Mouse (Mus musculus) CH12.LX (cell line): Measurements from ENCODE around the gene Olfr122. TPM values are rescaled to one million over a fixed set of nuclear protein-coding genes. Genes with fewer than 3 reads are reported as not detected.

ENCODE experiments used
- DNase-seq: peaks from one replicate; pipeline ENCODE4 v3.0.0-alpha.2; 2013; ENCODE audit errors: extremely low read depth
- H3K27ac ChIP-seq: 2 replicates; pipeline ENCODE4 v1.5.1; 2012; ENCODE audit warnings: low read depth, mild to moderate bottlenecking, control low read depth, moderate library complexity; ENCODE audit not compliant: insufficient read depth
- H3K27me3 ChIP-seq: replicated peaks from 2 replicates; pipeline ENCODE3; 2012; ENCODE audit warnings: inconsistent platforms
- H3K36me3 ChIP-seq, 2 experiments: replicated peaks in 1 of 2; 2 replicates each; pipeline versions ENCODE3 to v1.6.1; 2012; ENCODE audit warnings: inconsistent platforms in 1 of 2, low read length in 1 of 2, mild to moderate bottlenecking in 1 of 2, mixed read lengths in 1 of 2, moderate library complexity in 1 of 2; ENCODE audit not compliant: control insufficient read depth in 1 of 2, insufficient read depth in 1 of 2
- H3K4me1 ChIP-seq, 2 experiments: 2 replicates each; pipeline ENCODE4 v1.6.1; 2012; ENCODE audit warnings: inconsistent platforms in 1 of 2, moderate library complexity in 1 of 2; ENCODE audit not compliant: insufficient read depth in 2 of 2, control insufficient read depth in 1 of 2
- H3K4me2 ChIP-seq: 2 replicates; pipeline ENCODE4 v1.6.1; 2012; ENCODE audit warnings: low read depth, mild to moderate bottlenecking, control low read depth; ENCODE audit not compliant: poor library complexity, insufficient read depth, severe bottlenecking
- H3K4me3 ChIP-seq, 3 experiments: fragments of 150-350 bp in 1 of 3; sonication (generic) in 1 of 3; replicated peaks in 1 of 3; 2 replicates each; pipeline versions ENCODE3 to v1.5.1; 2011 to 2012; ENCODE audit warnings: low read depth in 2 of 3, low read length in 2 of 3, mild to moderate bottlenecking in 2 of 3, moderate library complexity in 2 of 3, control low read depth in 1 of 3, improper control_type of control experiment in 1 of 3, inconsistent platforms in 1 of 3, mixed read lengths in 1 of 3; ENCODE audit not compliant: poor library complexity in 1 of 3
- H3K79me2 ChIP-seq: replicated peaks from 2 replicates; pipeline ENCODE4 v1.6.1; 2012; ENCODE audit warnings: mild to moderate bottlenecking, moderate library complexity; ENCODE audit not compliant: control insufficient read depth, poor library complexity, insufficient read depth, severe bottlenecking; ENCODE audit errors: extremely low read depth
- H3K9ac ChIP-seq: 2 replicates; pipeline ENCODE4 v1.6.1; 2012; ENCODE audit warnings: low read depth, mild to moderate bottlenecking, control low read depth, moderate library complexity; ENCODE audit not compliant: insufficient read depth
- H3K9me3 ChIP-seq: replicated peaks from 2 replicates; pipeline ENCODE3; 2012; ENCODE audit warnings: low read length, inconsistent platforms, mixed read lengths
- CHD2 ChIP-seq: IDR thresholded peaks from 2 replicates; pipeline ENCODE4 v1.6.1; 2011; ENCODE audit warnings: low read length, improper control_type of control experiment
- ELF1 ChIP-seq: IDR thresholded peaks from 2 replicates; pipeline ENCODE4 v1.6.1; 2014; ENCODE audit warnings: low read depth, mild to moderate bottlenecking, inconsistent platforms, low read length, improper control_type of control experiment
- ETS1 ChIP-seq: conservative IDR thresholded peaks from 2 replicates; pipeline ENCODE4 v1.6.1; 2012; ENCODE audit warnings: low read depth, mild to moderate bottlenecking, inconsistent platforms, low read length, improper control_type of control experiment, moderate library complexity
- HCFC1 ChIP-seq: IDR thresholded peaks from 2 replicates; pipeline ENCODE4 v1.6.1; 2012; ENCODE audit warnings: low read depth, mild to moderate bottlenecking, inconsistent platforms, low read length, improper control_type of control experiment
- IRF4 ChIP-seq: IDR thresholded peaks from 2 replicates; pipeline ENCODE4 v1.6.1; 2014; ENCODE audit warnings: low read depth, mild to moderate bottlenecking, inconsistent platforms, low read length, improper control_type of control experiment
- JUN ChIP-seq: IDR thresholded peaks from 2 replicates; pipeline ENCODE4 v1.6.1; 2011; ENCODE audit warnings: low read depth, mild to moderate bottlenecking, low read length, improper control_type of control experiment, moderate library complexity; ENCODE audit not compliant: insufficient read depth
- JUND ChIP-seq: conservative IDR thresholded peaks from 2 replicates; pipeline ENCODE4 v1.6.1; 2011; ENCODE audit warnings: low read depth, low read length, improper control_type of control experiment
- KAT2A ChIP-seq: IDR thresholded peaks from 2 replicates; pipeline ENCODE4 v1.6.1; 2012; ENCODE audit warnings: low read length, improper control_type of control experiment, inconsistent platforms; ENCODE audit not compliant: insufficient replicate concordance
- MAX ChIP-seq: IDR thresholded peaks from 2 replicates; pipeline ENCODE4 v1.6.1; 2011; ENCODE audit warnings: low read length, improper control_type of control experiment
- MAZ ChIP-seq: IDR thresholded peaks from 2 replicates; pipeline ENCODE4 v1.6.1; 2012; ENCODE audit warnings: low read depth, mild to moderate bottlenecking, inconsistent platforms, low read length, improper control_type of control experiment, moderate library complexity
- MEF2A ChIP-seq: IDR thresholded peaks from 2 replicates; pipeline ENCODE4 v1.6.1; 2014; ENCODE audit warnings: low read depth, mild to moderate bottlenecking, inconsistent platforms, low read length, improper control_type of control experiment, borderline replicate concordance
- MYC ChIP-seq: IDR thresholded peaks from 2 replicates; pipeline ENCODE4 v1.6.1; 2011; ENCODE audit warnings: low read depth, mild to moderate bottlenecking, improper control_type of control experiment, low read length
- NELFE ChIP-seq: IDR thresholded peaks from 2 replicates; pipeline ENCODE4 v1.6.1; 2011; ENCODE audit warnings: low read depth, low read length, improper control_type of control experiment
- NRF1 ChIP-seq: IDR thresholded peaks from 2 replicates; pipeline ENCODE4 v1.6.1; 2014; ENCODE audit warnings: low read depth, mild to moderate bottlenecking, inconsistent platforms, low read length, improper control_type of control experiment, moderate library complexity
- PAX5 ChIP-seq: IDR thresholded peaks from 2 replicates; pipeline ENCODE4 v1.6.1; 2012; ENCODE audit warnings: low read length, inconsistent platforms, mixed read lengths
- RCOR1 ChIP-seq: conservative IDR thresholded peaks from 2 replicates; pipeline ENCODE4 v1.6.1; 2012; ENCODE audit warnings: low read depth, mild to moderate bottlenecking, inconsistent platforms, low read length, improper control_type of control experiment
- SIN3A ChIP-seq: IDR thresholded peaks from 2 replicates; pipeline ENCODE4 v1.6.1; 2012; ENCODE audit warnings: low read length, improper control_type of control experiment, inconsistent platforms
- TBP ChIP-seq: conservative IDR thresholded peaks from 2 replicates; pipeline ENCODE4 v1.6.1; 2011; ENCODE audit warnings: low read depth, low read length, improper control_type of control experiment
- UBTF ChIP-seq: IDR thresholded peaks from 2 replicates; pipeline ENCODE4 v1.6.1; 2012; ENCODE audit warnings: low read depth, mild to moderate bottlenecking, inconsistent platforms, low read length, improper control_type of control experiment, moderate library complexity
- USF1 ChIP-seq: IDR thresholded peaks from 2 replicates; pipeline ENCODE4 v1.6.1; 2014; ENCODE audit warnings: low read depth, mild to moderate bottlenecking, inconsistent platforms, low read length, improper control_type of control experiment
- ZKSCAN1 ChIP-seq: IDR thresholded peaks from 2 replicates; pipeline ENCODE4 v1.6.1; 2012; ENCODE audit warnings: low read depth, inconsistent platforms, low read length, improper control_type of control experiment, borderline replicate concordance
- ZMIZ1 ChIP-seq: IDR thresholded peaks from 2 replicates; pipeline ENCODE4 v1.6.1; 2012; ENCODE audit warnings: low read depth, mild to moderate bottlenecking, inconsistent platforms, low read length, improper control_type of control experiment
- dilution Hi-C: fragments of 300-500 bp; cut with MboI; formaldehyde crosslinking; loops from 2 replicates; pipeline ENCODE4 v1.14.3; 2020; ENCODE audit warnings: low sequenced_read_pairs; ENCODE audit not compliant: extremely low pct_unique_long_range_greater_than_20kb, extremely low pct_ligation_motif_present
- in situ Hi-C: fragments of 300-500 bp; cut with MboI; formaldehyde crosslinking; loops from 3 replicates; pipeline ENCODE4 v1.14.3; 2019; ENCODE audit warnings: low sequenced_read_pairs, low pct_ligation_motif_present, low pct_unique_long_range_greater_than_20kb, mixed read lengths
- polyA plus RNA-seq: library from polyadenylated mRNA; unstranded; fragments of >175 nt; gene quantifications from 2 replicates; pipeline ENCODE4 v1.2.1, GENCODE M21; 2012; ENCODE audit warnings: low read depth; ENCODE audit not compliant: insufficient read length
- total RNA-seq, 2 experiments: library from RNA; depleted of rRNA; stranded (reverse); fragments of 300-350 nt in 1 of 2; fragments of >200 nt in 1 of 2; gene quantifications; 2 replicates each; pipeline ENCODE4 v1.2.3; 2012 to 2014

Gene Olfr122
- total and polyA plus RNA-seq, 3 experiments: not detected

- no peak for DNase-seq
- TF ChIP-seq IRF4 (no peak), HCFC1 (no peak), CHD2 (no peak), ELF1 (no peak), MAX (no peak), ZKSCAN1 (no peak), TBP (no peak), USF1 (no peak), PAX5 (no peak), JUN (no peak), NRF1 (no peak), MYC (no peak), JUND (no peak), ZMIZ1 (no peak), RCOR1 (no peak), ETS1 (no peak), KAT2A (no peak), NELFE (no peak)
- Histone ChIP-seq H3K4me2 (no peak overlapping the region), H3K79me2 (no peaks in the 10 kb centered on the region), H3K9me3 (no peaks in the 10 kb centered on the region), H3K9ac (no peak overlapping the region), H3K4me1 (no peaks in the 10 kb centered on the region), H3K27ac (no peak overlapping the region), H3K36me3 (no peaks in the 10 kb centered on the region), H3K4me3 (no peak overlapping the region), H3K27me3 (no peaks in the 10 kb centered on the region)
- dilution Hi-C loops: no loop called here
- in situ Hi-C loops: no loop called here
Measured at GRCm38 (mm10) chr17:37738070-37738469, 30.3 kb upstream of the Olfr122 start.

DNA sequence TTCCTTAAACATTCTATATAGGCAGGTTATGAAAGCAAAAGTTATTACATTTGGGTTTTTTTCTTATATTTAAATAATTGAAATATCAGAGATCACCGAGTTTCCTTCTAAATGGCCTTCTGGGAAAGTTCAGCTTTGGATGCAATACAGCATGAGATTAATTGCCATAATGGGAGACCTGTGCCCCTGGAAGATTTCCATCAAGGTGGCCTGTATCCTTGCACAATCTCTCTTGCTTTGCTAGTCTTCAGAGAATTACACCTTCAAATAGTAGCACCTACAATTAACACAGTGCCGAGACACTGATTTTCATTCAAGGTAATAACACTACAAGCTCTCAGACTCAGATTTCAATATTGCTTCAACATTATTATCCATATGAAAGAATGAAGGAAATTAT, 24.8 kb downstream of the Olfr122 start, which contains the start of gene Olfr123:
TSS of gene Olfr123 (plus strand) at position 301 of the 400 bp plus-strand sequence.
- TF ChIP-seq UBTF (no peak), JUN (no peak), TBP (no peak), MEF2A (no peak), JUND (no peak), KAT2A (no peak), SIN3A (no peak), USF1 (no peak), CHD2 (no peak), PAX5 (no peak), MAZ (no peak), ZMIZ1 (no peak)
- Histone ChIP-seq H3K4me3 (no peak within 1 kb of the TSS), H3K79me2 (no peaks in the 10 kb centered on the region), H3K27ac (no peak within 1 kb of the TSS), H3K9me3 (peaks cover 28% of the 10 kb centered on the region), H3K9ac (no peak within 1 kb of the TSS), H3K4me1 (no peaks in the 10 kb centered on the region), H3K36me3 (no peaks in the 10 kb centered on the region), H3K27me3 (no peaks in the 10 kb centered on the region), H3K4me2 (no peak within 1 kb of the TSS)
- DNase-seq: no peak
- in situ Hi-C loops (no loop called here), dilution Hi-C loops (no loop called here)
